Comparison of ENCODE assay signal across 27 mouse cellular contexts in genomic region chr4:88231375-88231774, GRCm38 (mm10).
A peak's percentile ranks its signal among the peaks of the same experiment; 100 is the strongest.
DNase-seq lines count a peak whose midpoint lies in the region; ATAC-seq and TF ChIP-seq lines count a peak whose summit lies in the region.
"Had no signal": no experiment of that assay in that cellular context is flagged by ENCODE, and none has a peak within 500 bp of the region (broad histone marks: within the 10 kb centered on the region; RNA-seq: fewer than 3 reads in every experiment).

No protein-coding gene starts in this region.

- 49% methylated on average over 3 of the region's 3 CpGs for WGBS in embryonic facial prominence, embryonic 11.5 days
- whole genome bisulfite sequencing in embryonic facial prominence, embryonic 10.5 days = 71% methylated on average over 3 of the region's 3 CpGs
- 47% methylated on average over 3 of the region's 3 CpGs for WGBS in limb, embryonic 13.5 days
- WGBS in limb, embryonic 10.5 days = 80% methylated on average over 3 of the region's 3 CpGs
- 23% methylated on average over 3 of the region's 3 CpGs for WGBS in embryonic facial prominence, embryonic 13.5 days
- WGBS in embryonic facial prominence, embryonic 15.5 days = 22% methylated on average over 3 of the region's 3 CpGs

- DNase-seq in embryonic facial prominence, embryonic 11.5 days (ENCODE audit: low spot score) = peak; percentile 51
- DNase-seq in embryonic facial prominence, embryonic 10.5 days (ENCODE audit: low spot score) = no peak
- DNase-seq in limb, embryonic 10.5 days (ENCODE audit: low spot score) = no peak
- no peak for DNase-seq in gastrocnemius, adult 2 months
- no peak for DNase-seq in yolk sac, embryonic 10.5 days (ENCODE audit: low spot score)
- DNase-seq: adrenal gland, adult 2 months; adrenal gland, postnatal 10 days; adrenal gland, postnatal 25 days; B cell, adult 2 months; cerebellum, adult 11 months; cerebellum, adult 18-20 months; cerebellum, adult 8-10 months; cerebellum, adult 9-11 months; cerebellum, postnatal 14 days; cerebellum, postnatal 36 days; embryo, embryonic 11 days had no signal

- H3K36me3 ChIP-seq in embryonic facial prominence, embryonic 11.5 days (replicated peaks; ENCODE audit: control insufficient read depth, insufficient read depth, low read depth, low read length) = no peaks in the 10 kb centered on the region
- H3K36me3 ChIP-seq in embryonic facial prominence, embryonic 10.5 days (replicated peaks) = no peaks in the 10 kb centered on the region
- H3K36me3 ChIP-seq in limb, embryonic 13.5 days = no peaks in the 10 kb centered on the region
- H3K36me3 ChIP-seq in limb, embryonic 10.5 days = no peaks in the 10 kb centered on the region
- H3K36me3 ChIP-seq in embryonic facial prominence, embryonic 13.5 days = no peaks in the 10 kb centered on the region
- H3K36me3 ChIP-seq in embryonic facial prominence, embryonic 15.5 days = no peaks in the 10 kb centered on the region; the same call in 1 of the 2 replicates
- H3K36me3 ChIP-seq: forebrain, embryonic 10.5 days; forebrain, embryonic 12.5 days had no signal

- H3K4me3 ChIP-seq in embryonic facial prominence, embryonic 11.5 days (ENCODE audit: low read depth, low read length) = no peak overlapping the region
- H3K4me3 ChIP-seq in embryonic facial prominence, embryonic 10.5 days = no peak overlapping the region
- H3K4me3 ChIP-seq in limb, embryonic 13.5 days = no peak overlapping the region
- H3K4me3 ChIP-seq in limb, embryonic 10.5 days = no peak overlapping the region
- H3K4me3 ChIP-seq in embryonic facial prominence, embryonic 13.5 days = no peak overlapping the region
- no peak overlapping the region for H3K4me3 ChIP-seq in embryonic facial prominence, embryonic 15.5 days (replicated peaks)
- no peak overlapping the region for H3K4me3 ChIP-seq in gastrocnemius, adult 2 months
- H3K4me3 ChIP-seq: erythroblast, embryonic 14.5 days; forebrain, embryonic 10.5 days; forebrain, embryonic 12.5 days had no signal

- H3K9ac ChIP-seq in embryonic facial prominence, embryonic 11.5 days (replicated peaks; ENCODE audit: low read length) = no peak overlapping the region
- no peak overlapping the region for H3K9ac ChIP-seq in limb, embryonic 13.5 days
- H3K9ac ChIP-seq in embryonic facial prominence, embryonic 13.5 days = no peak overlapping the region
- H3K9ac ChIP-seq in embryonic facial prominence, embryonic 15.5 days = no peak overlapping the region
- H3K9ac ChIP-seq: forebrain, embryonic 12.5 days had no signal

- 0 out of 2 replicates have a peak overlapping the region, but pooled peaks have one; percentile 16 for H3K27ac ChIP-seq in embryonic facial prominence, embryonic 11.5 days (replicated peaks; ENCODE audit: low read depth, low read length)
- H3K27ac ChIP-seq in embryonic facial prominence, embryonic 10.5 days (replicated peaks) = no peak overlapping the region
- 0 out of 2 replicates have a peak overlapping the region, but pooled peaks have one; percentile 7 for H3K27ac ChIP-seq in limb, embryonic 13.5 days
- H3K27ac ChIP-seq in limb, embryonic 10.5 days = no peak overlapping the region
- peak overlapping the region; percentile 72 for H3K27ac ChIP-seq in embryonic facial prominence, embryonic 13.5 days
- 0 out of 2 replicates have a peak overlapping the region, but pooled peaks have one; percentile 48 for H3K27ac ChIP-seq in embryonic facial prominence, embryonic 15.5 days (replicated peaks)
- H3K27ac ChIP-seq in gastrocnemius, adult 2 months = no peak overlapping the region
- H3K27ac ChIP-seq: forebrain, embryonic 10.5 days; forebrain, embryonic 12.5 days had no signal

- no peaks in the 10 kb centered on the region for H3K27me3 ChIP-seq in embryonic facial prominence, embryonic 11.5 days (ENCODE audit: control insufficient read depth, insufficient read depth, low read length)
- no peaks in the 10 kb centered on the region for H3K27me3 ChIP-seq in embryonic facial prominence, embryonic 10.5 days (replicated peaks; ENCODE audit: low read depth, poor library complexity, severe bottlenecking)
- no peaks in the 10 kb centered on the region for H3K27me3 ChIP-seq in limb, embryonic 13.5 days
- no peaks in the 10 kb centered on the region for H3K27me3 ChIP-seq in limb, embryonic 10.5 days (ENCODE audit: low read depth, poor library complexity, severe bottlenecking)
- H3K27me3 ChIP-seq in embryonic facial prominence, embryonic 13.5 days = no peaks in the 10 kb centered on the region
- H3K27me3 ChIP-seq in embryonic facial prominence, embryonic 15.5 days = no peaks in the 10 kb centered on the region
- H3K27me3 ChIP-seq: CH12.LX; forebrain, embryonic 12.5 days had no signal

- TF ChIP-seq CTCF in gastrocnemius, adult 2 months (IDR thresholded peaks at IDR 0.05) = no peak

- H3K9me3 ChIP-seq in embryonic facial prominence, embryonic 11.5 days (replicated peaks; ENCODE audit: control insufficient read depth, low read length) = no peaks in the 10 kb centered on the region
- no peaks in the 10 kb centered on the region for H3K9me3 ChIP-seq in embryonic facial prominence, embryonic 10.5 days
- H3K9me3 ChIP-seq in limb, embryonic 13.5 days = no peaks in the 10 kb centered on the region
- no peaks in the 10 kb centered on the region for H3K9me3 ChIP-seq in limb, embryonic 10.5 days (replicated peaks)
- no peaks in the 10 kb centered on the region for H3K9me3 ChIP-seq in embryonic facial prominence, embryonic 13.5 days
- H3K9me3 ChIP-seq in embryonic facial prominence, embryonic 15.5 days (replicated peaks) = no peaks in the 10 kb centered on the region
- H3K9me3 ChIP-seq: forebrain, embryonic 10.5 days; forebrain, embryonic 12.5 days; G1E had no signal

- intact Hi-C loops in gastrocnemius, adult 2 months (cut with DNase I) = no loop called here

- no peak overlapping the region for H3K4me2 ChIP-seq in embryonic facial prominence, embryonic 11.5 days (ENCODE audit: low read depth, low read length)
- no peak overlapping the region for H3K4me2 ChIP-seq in limb, embryonic 13.5 days (replicated peaks)
- H3K4me2 ChIP-seq in embryonic facial prominence, embryonic 13.5 days = no peak overlapping the region
- no peak overlapping the region for H3K4me2 ChIP-seq in embryonic facial prominence, embryonic 15.5 days (replicated peaks)
- H3K4me2 ChIP-seq: forebrain, embryonic 12.5 days had no signal

- H3K4me1 ChIP-seq in embryonic facial prominence, embryonic 11.5 days (ENCODE audit: control insufficient read depth, insufficient read depth, low read length) = no peaks in the 10 kb centered on the region
- H3K4me1 ChIP-seq in embryonic facial prominence, embryonic 10.5 days = peaks cover 11% of the 10 kb centered on the region
- 0 out of 2 replicates have a peak, but pooled peaks cover 3% of the 10 kb centered on the region for H3K4me1 ChIP-seq in limb, embryonic 13.5 days
- H3K4me1 ChIP-seq in limb, embryonic 10.5 days = peaks cover 8% of the 10 kb centered on the region
- H3K4me1 ChIP-seq in embryonic facial prominence, embryonic 13.5 days = peaks cover 8% of the 10 kb centered on the region
- no peaks in the 10 kb centered on the region for H3K4me1 ChIP-seq in embryonic facial prominence, embryonic 15.5 days
- H3K4me1 ChIP-seq: forebrain, embryonic 12.5 days had no signal

- ATAC-seq in embryonic facial prominence, embryonic 11.5 days (replicated peaks; ENCODE audit: insufficient number of reproducible peaks, low FRiP score, low TSS enrichment, low read depth) = no peak
- ATAC-seq in limb, embryonic 13.5 days (ENCODE audit: low FRiP score, low read depth) = no peak
- ATAC-seq in embryonic facial prominence, embryonic 13.5 days (ENCODE audit: insufficient number of reproducible peaks, insufficient read depth, low FRiP score, low TSS enrichment, low read depth) = no peak
- no peak for ATAC-seq in embryonic facial prominence, embryonic 15.5 days (ENCODE audit: insufficient number of reproducible peaks, low FRiP score, low TSS enrichment, low read depth)
- ATAC-seq: CD4-positive, CD25-positive, alpha-beta regulatory T cell, adult 4 months; forebrain, embryonic 14.5 days; forebrain, embryonic 16.5 days had no signal

Comparison
In these comparisons a context has a peak if more than half of its experiments do, and no peak if none do; other contexts are left out.
1. H3K27ac ChIP-seq: peak in embryonic facial prominence, embryonic 11.5 days (single experiment), limb, embryonic 13.5 days (single experiment), embryonic facial prominence, embryonic 13.5 days (single experiment) and embryonic facial prominence, embryonic 15.5 days (single experiment); none in embryonic facial prominence, embryonic 10.5 days (single experiment), limb, embryonic 10.5 days (single experiment) and gastrocnemius, adult 2 months (single experiment).